Mouse (Mus musculus) CD4-positive, CD25-positive, alpha-beta regulatory T cell, adult 9 weeks (primary cell): Measurements from ENCODE around the gene Vmn1r113. TPM values are rescaled to one million over a fixed set of nuclear protein-coding genes. Genes with fewer than 3 reads are reported as not detected.

Experiments
- polyA plus RNA-seq: library from polyadenylated mRNA; unstranded; fragments of 100-300 nt; shearing (Covaris generic); gene quantifications from one replicate; pipeline ENCODE4 v1.2.1, GENCODE M21; 2017

Gene Vmn1r113
- polyA plus RNA-seq: not detected

DNA sequence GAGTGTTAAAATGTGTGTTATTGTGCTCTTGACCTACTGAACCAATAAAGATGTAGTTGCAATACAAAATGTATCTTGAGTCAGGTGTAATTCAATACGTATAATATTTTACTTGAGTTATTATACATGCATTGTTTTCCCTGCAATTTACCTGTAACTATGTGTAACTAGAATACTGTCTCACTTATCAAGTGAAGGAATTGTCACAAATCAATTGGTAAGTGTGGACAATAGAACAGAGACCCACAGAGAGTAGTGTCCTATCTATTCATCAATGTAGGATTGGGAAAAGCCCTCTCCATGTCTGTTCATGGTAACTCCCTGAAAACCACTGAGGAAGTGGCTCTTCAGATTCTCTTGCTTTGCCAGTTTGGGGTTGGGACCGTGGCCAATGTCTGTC, at the start of gene Vmn1r113:
TSS of gene Vmn1r113 (plus strand) at position 301 of the 400 bp plus-strand sequence.

GRCm38 (mm10) chr7:20770885-20771284, 16.2 kb upstream of the Vmn1r113 start, which contains the start of gene Vmn1r112:
Vmn1r112 (plus strand) TSS chr7:20771185.

DNA sequence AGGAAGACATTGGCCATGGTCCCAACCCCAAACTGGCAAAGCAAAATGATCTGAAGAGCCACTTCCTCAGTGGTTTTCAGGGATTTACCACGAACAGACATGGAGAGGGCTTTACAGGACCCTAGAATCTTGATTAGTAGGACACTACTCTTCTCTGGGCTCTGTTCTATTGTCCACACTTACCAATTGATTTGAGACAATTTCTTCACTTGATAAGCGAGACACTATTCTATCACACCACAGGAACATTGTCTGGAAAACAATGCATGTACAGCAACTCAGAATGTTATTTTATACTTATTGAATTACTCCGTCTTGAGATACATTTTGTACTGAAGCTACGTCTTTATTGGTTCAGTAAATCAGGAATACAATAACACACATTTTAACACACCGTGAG, 25.0 kb downstream of the Vmn1r113 start, which contains the start of gene Vmn1r114:
TSS of gene Vmn1r114 (minus strand) at position 101 of the 400 bp plus-strand sequence.

Other genes with a start within 250 kb of the Vmn1r113 start
- gene Gm5726, start 241.5 kb upstream of the Vmn1r113 start, polyA plus RNA-seq: not detected
- gene Gm4141, start 211.0 kb upstream of the Vmn1r113 start, polyA plus RNA-seq: not detected
- not detected for gene Gm4513, start 188.3 kb upstream of the Vmn1r113 start, polyA plus RNA-seq
- gene Vmn1r107, start 118.4 kb upstream of the Vmn1r113 start, polyA plus RNA-seq: not detected
- gene Vmn1r111, start 84.1 kb upstream of the Vmn1r113 start, polyA plus RNA-seq: not detected
- gene Gm10668, start 56.7 kb upstream of the Vmn1r113 start, polyA plus RNA-seq: not detected
- gene Vmn1r112, start 16.1 kb upstream of the Vmn1r113 start, polyA plus RNA-seq: not detected
- not detected for gene Vmn1r114, start 24.9 kb downstream of the Vmn1r113 start, polyA plus RNA-seq
- not detected for gene Vmn1r115, start 57.7 kb downstream of the Vmn1r113 start, polyA plus RNA-seq
- not detected for gene Vmn1r116, start 85.0 kb downstream of the Vmn1r113 start, polyA plus RNA-seq
- gene Vmn1r117, start 96.8 kb downstream of the Vmn1r113 start, polyA plus RNA-seq: not detected
- not detected for gene Vmn1r118, start 125.1 kb downstream of the Vmn1r113 start, polyA plus RNA-seq
- gene Vmn1r119, start 225.2 kb downstream of the Vmn1r113 start, polyA plus RNA-seq: not detected